Mouse (Mus musculus): ENCODE results near the gene Ucn.

- no peak for TF ChIP-seq USF2 (IDR thresholded peaks at IDR 0.05; ENCODE audit: borderline replicate concordance in 1 of 2, insufficient read depth in 1 of 2, low read depth in 1 of 2, low read length in 2 of 2)
- TF ChIP-seq ZC3H11A (IDR thresholded peaks at IDR 0.05; ENCODE audit: low read depth, low read length), result no peak
- TF ChIP-seq JUND (IDR thresholded peaks at IDR 0.05; ENCODE audit: low read depth, low read length), result no peak
- TF ChIP-seq MYB (IDR thresholded peaks at IDR 0.05; ENCODE audit: low read depth, low read length), result no peak
- no peak for TF ChIP-seq POLR2A (IDR thresholded peaks at IDR 0.05; ENCODE audit: control insufficient read depth in 1 of 2, insufficient read depth in 1 of 2, low read depth in 1 of 2, low read length in 2 of 2, poor library complexity in 1 of 2)
- no peak for TF ChIP-seq EP300 (IDR thresholded peaks at IDR 0.05; ENCODE audit: low read depth in 1 of 2, low read length in 2 of 2)
- no peak for TF ChIP-seq CTCF (IDR thresholded peaks at IDR 0.05 in 2 of 3, conservative IDR thresholded peaks at IDR 0.05 in 1 of 3; ENCODE audit: control insufficient read depth in 1 of 3, insufficient read depth in 1 of 3, low read depth in 2 of 3, low read length in 3 of 3, poor library complexity in 1 of 3, severe bottlenecking in 1 of 3)
- TF ChIP-seq MXI1 (IDR thresholded peaks at IDR 0.05; ENCODE audit: low read depth, low read length), result no peak
- TF ChIP-seq TAL1 (IDR thresholded peaks at IDR 0.05; ENCODE audit: low read length), result no peak
Observed at GRCm38 (mm10) chr5:31092231-31092975, 46.2 kb downstream of the Ucn start.

All from MEL (cell line).